Mouse (Mus musculus) adrenal gland, adult 8-10 months (tissue): ENCODE measurements around the gene Nkg7. TPM values are rescaled to one million over a fixed set of nuclear protein-coding genes. Genes with fewer than 3 reads are reported as not detected.
"Not testable (repeated sequence)": the region's sequence is repeated elsewhere in the genome, so short reads cannot be mapped to it uniquely, and the experiment has no call there.

Experiments used
- DNase-seq: peaks from one replicate; pipeline ENCODE4 v3.0.0; 2022
- total RNA-seq, 4 experiments: library from RNA; stranded (reverse); gene quantifications; 2 replicates each; pipeline ENCODE4 v1.2.4; 2022

Gene Nkg7
- 1 to 10 TPM in 3 of 4 experiments, under 1 TPM in 1; 0.77 to 1.3 (median 1.1) TPM for total RNA-seq

DNA sequence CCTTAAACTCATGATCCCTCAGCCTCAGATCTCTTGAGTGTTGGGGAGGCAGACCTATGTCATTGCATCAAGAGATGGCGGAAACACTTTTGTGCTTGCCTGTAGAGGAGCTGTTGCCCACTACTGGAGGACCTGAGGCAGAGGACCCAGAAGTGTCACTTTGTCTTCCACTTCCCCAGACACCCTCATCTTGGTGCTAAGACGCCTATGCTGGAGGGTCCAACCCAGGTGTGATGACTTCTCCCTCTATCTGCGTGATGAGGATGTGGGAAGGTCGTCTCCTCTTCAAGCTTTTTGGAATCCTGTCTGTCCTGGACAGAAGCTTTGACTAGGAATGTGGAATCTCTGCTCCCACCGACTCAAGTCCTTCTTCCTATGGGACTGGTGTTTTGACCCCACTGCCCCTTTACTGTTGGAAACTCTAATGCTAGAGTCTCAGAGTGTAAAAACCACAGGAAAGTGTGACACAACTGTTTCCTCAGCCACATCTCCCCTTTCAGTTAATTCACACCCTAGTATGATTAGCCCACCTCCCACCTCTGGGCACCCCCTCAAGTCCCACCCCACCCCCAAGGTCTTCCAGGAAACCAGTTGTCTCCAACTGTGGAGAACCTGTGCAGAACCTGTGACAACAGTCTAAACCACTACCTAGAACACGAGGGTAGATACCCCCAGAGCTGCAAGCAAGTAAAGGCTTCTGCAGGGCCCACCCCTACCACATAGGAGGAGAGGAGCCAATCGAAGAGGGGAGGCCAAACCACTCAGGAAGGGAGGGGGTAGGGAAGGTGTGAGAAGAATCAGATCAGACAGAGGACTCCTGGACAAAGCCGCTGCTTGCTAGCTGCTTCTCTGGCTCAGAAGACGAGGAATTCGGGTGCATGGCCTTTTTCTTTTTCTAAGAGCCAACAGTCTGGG is at the start of gene Nkg7:
Nkg7 (plus strand) TSS at position 733 of the 915 bp plus-strand sequence.
- no peak for DNase-seq

DNA sequence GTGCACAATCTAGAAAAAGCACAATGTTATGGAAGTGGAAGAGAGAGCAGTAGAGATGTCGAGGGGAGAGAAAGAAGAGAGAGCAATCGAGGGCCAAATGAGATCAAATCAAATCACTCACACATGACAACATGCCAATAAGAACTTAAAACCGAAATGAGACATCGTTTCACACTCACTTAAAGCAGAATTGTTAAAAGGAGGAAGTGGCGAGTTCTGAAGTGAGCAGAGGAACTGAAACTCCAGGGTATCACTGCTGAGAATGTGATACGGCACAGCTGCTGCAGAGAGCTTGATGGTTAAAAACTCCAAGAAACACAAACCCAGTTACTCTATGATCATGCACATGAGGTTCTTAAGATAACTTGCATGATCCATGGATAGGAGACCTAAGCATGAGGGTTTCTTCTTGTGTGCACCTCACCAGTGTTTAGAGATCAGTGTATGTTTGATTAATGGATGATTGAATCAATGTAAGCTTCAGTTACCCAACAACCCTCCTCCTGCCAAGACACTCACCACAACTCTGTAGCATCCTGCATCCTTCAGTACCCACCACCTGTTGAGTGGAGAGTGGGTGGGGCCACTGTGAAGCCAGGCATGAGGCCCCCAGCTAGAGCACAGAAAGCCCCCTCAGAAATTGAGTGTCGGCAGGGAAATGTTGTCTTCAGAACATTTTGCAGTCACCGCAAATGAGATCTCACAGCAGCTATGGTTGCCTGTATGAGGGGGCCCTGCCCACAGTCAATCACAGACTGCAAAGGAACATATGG is 44.3 kb upstream of the Nkg7 start:
- no peak for DNase-seq

DNA sequence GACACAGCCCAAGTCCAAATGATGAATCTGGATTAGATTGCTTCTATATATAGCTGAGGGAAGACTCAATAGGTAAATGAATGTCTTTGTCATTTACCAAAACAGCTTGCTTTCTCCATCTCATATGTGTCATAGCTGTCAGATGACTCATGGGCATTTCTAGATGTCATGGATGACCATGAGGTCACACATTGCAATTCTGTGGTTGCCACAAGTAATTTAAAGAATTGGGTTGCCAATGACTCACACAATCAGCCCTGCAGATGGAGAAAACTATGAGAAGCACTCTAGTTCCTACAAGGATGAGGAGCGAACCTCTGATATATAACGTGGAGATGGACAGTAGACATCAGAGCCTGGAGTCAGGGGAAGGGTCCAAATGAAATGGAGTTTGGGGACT is 37.4 kb upstream of the Nkg7 start:
- DNase-seq = no peak

DNA sequence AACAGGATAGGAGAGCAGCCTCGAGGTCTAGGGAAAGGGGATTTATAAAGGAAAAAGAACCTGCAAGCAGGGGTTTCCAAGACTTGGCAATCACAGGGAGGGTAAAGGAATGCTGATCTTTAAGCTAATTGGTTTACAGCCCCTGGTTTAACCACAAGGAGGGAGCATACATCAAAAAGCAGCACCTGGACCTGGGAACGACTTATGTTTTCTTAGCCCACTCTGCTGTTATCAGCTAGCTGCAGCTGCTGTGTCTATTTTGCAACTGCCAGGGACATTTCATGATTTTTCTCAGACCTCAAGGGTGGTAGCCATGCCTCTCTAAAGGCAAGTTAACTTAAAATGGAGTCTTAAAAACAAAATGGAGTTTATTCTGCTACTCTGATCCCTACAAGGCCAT is 34.2 kb upstream of the Nkg7 start:
- no peak for DNase-seq

DNA sequence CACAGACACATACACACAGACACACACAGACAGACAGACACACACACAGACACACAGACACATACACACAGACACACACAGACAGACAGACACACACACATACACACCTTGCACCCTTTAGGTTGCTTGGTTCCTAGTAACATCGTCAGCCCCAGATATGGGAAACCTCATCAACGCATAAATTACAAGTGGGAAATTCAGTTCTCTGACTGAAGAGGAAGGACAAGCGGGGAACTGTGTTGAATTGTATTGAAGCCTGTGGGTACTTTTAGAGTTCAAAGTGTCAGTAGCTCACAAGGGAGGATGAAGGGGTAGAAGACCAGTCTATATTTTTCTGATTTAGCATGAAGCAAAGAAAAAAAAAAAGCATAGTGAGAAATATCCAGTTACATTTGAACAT is 29.3 kb upstream of the Nkg7 start:
- no peak for DNase-seq

DNA sequence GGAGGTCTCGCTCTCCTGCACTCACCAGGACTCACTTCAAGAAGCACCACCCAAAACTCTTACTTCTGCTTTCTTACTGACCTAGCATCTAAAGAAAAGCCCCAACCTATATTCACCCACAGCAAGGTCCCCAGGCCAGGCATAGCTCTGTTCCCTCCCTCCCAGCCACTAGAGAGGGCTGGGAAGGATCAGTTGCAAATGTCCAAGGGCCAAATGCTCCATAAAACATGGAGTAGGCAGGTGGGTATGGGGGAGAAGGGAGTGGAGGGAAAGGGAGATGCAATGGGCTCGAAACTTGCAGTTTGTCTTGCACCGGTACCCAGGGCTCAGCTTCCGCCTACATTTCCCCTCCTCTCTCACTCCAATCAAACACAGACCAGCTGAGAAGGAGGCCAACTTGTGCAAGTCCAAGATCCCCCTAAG is 28.7 kb upstream of the Nkg7 start, which contains the start of gene Siglecg:
Siglecg (plus strand) TSS at position 74 of the 423 bp plus-strand sequence.
- DNase-seq = no peak

DNA sequence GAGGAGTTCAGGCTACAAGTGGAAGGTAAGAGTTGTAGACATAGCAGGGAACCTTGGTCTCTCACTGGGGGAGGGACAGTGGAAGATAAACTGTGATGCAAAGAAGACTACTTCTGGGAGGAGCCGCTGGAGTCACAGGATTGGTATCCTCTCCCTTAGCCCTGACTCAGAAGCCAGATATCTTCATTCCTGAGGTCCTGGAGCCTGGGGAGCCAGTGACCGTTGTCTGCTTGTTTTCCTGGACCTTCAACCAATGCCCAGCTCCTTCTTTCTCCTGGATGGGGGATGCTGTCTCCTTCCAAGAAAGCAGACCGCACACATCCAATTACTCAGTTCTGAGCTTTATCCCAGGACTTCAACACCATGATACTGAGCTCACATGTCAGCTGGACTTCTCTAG is 27.8 kb upstream of the Nkg7 start:
- DNase-seq = no peak

DNA sequence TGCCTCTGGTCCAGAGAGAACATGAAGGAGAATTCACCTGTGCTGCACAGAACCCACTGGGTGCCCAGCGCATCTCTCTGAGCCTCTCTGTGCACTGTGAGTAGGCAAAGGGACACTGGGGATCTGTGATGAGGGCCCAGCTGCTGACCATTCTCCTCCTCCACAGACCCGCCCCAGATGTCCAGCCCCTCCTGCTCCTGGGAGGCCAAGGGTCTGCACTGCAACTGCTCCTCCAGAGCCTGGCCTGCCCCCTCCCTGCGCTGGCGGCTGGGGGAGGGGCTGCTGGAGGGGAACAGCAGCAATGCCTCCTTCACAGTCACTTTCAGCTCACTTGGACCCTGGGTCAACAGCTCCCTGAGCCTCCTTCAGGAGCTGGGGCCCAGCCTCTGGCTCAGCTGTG is 25.1 kb upstream of the Nkg7 start:
- DNase-seq = not testable (repeated sequence)

DNA sequence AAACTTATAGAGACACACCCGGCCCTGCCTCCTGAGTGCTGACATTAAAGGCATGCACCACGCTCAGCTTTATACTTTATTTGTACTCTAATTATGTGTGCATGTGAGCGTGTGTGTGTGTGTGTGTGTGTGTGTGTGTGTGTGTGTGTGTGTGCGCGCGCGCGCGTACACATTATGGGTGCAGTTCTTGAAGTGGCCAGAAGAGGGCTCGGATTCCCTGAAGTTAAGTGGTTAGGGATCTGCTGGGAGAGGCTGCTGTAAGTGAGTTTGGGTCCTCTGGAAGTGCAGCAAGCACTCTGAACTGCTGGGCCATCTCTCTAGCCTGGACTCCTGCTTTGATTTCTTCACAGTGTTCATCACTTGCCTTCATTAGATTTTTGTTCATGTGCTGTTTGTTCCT is 19.6 kb upstream of the Nkg7 start:
- DNase-seq = no peak

DNA sequence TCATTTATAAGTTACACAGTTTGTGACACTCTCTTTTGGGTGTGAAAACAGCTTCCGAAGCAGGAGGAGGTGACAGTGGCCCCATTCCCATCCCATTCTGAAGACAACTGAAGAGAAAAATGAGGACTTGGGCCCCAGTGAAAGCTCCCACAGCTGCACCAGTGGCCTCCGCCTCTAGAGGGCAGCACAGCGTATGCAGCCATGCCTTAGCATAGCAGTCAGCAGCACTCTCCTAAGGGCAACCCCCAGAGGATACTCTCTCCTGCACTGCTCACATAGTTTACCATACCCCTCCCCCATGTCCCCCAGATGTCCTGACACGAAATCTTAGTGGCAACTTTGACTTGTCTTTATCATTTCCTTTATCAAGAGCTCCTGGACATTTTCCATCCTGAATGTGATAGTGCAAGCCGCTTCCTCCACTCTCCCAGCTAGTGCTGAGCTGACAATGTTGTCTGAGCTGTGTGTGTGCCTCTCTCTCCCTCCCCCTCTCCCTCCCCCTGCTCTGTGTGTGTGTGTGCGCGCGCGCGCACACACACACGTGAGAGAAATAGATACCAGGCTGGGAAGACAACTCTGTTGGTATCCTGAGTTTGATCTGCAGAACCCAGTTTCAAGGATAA is 13.8 kb upstream of the Nkg7 start:
- peak; percentile 67 for DNase-seq

DNA sequence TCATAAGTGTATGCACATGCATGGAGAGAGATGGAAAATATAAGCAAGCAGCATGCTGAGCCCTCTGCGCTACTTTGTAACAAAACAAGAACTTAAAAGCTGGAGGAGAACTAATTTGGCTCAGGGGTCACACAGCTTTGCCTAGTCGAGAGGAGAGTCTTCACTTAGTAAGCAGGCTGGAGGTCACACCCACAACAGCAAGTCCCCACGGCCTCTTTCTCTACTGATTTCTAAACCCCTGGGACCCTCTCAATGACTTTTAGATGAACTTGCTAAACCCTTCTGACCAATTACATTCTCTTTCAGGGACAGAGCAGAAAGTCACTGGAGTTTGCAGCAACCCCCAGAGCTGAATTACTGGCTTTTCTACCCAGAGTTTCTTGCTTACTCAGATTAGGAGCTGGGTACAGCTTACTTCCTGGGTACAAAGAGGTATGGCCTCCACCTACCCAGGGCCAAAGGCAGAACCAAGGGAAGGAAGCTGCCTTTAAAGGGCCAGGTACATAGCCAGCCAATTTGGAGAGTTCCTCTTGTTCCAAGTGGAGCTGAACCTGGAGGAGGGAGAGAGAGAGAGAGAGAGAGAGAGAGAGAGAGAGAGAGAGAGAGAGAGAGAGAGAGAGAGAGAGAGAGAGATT is 12.8 kb upstream of the Nkg7 start:
- DNase-seq = no peak

DNA sequence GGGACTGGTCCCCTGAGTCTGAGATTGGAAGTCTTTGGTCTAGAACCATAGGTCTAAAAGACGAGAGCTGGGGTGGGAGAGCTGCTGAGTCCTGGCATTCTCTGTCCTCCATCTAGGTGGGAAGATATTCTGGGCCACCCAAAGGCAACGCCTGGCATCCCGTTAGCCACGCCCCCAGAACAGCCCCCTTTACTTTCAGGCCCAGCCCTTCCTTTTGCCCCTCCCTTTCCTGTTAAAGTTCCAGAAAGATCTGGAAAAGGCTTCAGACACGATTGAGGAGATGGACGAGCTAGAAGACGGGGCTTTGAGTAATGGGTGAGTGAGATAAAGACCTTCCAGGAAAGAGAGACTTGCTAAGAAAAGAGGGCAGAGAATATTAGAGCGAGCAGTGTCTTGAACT is 9.5 kb upstream of the Nkg7 start, which contains the start of gene Lim2:
Lim2 (plus strand) TSS at position 265 of the 400 bp plus-strand sequence.
- no peak for DNase-seq

DNA sequence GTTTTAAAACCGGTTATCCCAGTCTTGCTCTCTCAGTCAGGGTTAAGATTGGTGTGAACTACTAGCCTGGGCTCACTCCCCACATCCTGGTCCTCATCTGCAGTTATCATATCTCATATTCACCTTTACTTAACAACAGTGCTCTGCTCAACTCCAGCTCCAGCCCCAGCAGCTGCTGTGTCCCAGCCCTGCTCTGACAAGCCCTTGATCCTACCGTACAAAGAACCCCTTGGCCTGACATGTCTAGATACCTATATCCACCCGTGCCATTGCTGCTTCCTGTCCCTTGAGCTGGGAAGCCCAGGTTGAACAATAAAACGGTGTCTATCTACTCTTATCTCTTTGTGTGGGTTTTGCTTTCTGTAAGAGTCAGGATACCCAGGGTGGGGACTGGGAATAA is 7.4 kb upstream of the Nkg7 start:
- DNase-seq = no peak

DNA sequence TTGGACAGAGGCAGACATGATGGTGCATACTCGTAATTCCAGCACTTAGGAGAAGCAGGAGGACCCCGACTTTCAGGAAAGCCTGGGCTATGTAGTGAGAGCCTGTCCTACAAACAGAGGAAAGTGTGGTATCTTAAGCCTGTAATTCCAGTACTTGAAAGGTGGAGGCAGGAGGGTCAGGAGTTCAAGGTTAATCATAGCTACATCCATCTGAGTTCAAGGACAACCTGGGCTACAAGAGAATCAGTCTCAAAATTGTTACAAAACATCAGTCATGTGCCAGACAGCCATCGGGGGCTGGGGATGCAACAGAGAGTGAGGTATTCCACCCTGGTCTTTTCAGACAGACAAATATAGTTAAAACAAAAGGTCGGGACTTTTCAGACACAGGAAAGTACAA is 4.0 kb upstream of the Nkg7 start:
- no peak for DNase-seq

DNA sequence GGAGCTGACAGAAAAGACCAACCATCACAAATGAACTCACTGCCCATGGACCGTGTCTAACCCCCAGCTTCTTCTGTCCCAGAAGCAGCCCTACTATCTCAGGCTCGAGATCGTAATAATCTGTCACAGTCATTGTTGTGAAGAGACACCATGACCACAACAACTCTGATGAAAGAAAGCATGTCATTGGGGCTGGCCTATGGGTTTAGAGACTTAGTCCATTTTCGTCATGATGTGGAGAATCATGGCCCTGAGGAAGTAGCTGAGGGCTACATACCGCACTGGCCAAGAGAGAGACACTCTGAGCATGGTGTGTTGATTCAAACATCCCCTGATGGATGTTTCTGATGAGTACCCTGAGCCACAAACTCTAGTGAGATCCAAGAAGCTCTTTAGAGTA is 2.2 kb upstream of the Nkg7 start:
- DNase-seq = no peak

DNA sequence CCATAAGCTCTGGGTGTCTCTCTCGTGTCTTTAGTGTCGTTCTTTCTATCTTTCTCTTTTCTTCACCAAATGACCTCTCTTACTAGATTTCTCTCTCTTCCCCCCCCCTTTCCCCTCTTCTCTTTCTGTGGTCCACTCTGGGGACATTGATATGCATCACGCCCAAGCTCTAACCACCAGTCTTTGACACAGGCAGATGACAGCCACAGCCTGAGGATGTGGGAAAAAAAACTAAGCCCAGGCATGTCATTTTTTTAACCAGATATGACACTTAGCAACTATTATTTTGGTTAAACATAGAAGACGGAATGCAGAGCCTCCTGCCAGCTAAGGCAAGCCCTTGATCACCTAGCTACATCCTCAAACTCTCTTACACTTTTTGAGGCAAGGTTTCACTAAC is 1.7 kb downstream of the Nkg7 start:
- no peak for DNase-seq

DNA sequence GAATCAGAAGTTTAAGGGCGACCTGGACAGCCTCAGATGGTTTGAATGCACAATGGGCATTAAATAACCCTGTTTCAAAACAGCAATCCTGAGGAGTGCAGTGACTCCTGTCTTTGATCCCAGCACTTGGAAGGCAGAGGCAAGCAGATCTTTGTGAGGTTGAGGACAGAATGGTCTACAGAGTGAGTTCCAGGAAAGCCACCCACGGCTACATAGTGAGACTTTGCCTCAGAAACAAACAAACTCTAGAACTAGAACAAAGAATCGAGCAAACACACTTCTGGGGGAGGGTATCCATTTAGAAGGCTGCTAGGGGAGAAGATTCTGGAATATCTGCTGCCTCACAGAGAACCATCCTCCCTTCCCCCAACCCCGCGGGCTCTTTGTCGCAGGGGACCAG is 3.6 kb downstream of the Nkg7 start, which contains the start of gene Cldnd2:
Cldnd2 (plus strand) TSS at position 301 of the 400 bp plus-strand sequence.
- no peak for DNase-seq

DNA sequence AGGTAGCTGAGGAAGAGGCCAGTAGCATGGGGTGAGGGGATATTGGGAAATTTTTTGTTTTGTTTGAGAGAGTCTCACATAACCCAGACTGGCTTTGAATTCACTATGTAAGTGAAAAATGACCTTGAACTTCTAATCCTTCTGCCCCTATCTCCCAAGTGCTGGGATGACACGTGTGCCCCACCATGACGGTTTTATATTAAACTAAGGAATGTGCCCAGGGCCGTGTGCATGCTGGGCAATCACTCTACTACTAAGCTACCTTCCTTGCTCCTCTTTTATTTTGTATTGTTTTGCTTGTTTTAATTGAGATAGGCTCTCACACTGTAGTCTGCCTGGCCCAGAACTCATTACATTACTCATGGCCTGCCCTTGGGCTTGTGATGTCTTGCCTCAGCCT is 4.2 kb downstream of the Nkg7 start:
- DNase-seq = no peak

DNA sequence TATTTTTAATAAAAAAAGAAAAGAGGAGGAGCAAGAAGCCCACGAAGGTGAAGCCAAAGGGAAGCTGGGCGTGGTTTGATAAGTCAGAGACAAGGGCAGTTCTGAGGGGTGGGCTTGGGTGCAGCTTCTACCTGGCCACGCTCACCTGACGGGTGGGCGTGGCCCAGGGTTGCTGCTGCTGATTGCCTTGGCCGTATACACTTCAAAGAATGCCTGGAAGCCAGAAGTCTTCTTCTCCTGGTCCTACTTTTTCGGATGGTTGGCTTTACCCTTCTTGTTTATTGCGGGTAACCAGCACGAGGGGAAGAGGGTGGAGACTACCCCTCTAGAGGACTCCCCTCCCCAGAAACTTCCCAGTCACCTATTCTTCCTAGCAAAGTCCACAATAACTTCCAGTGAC is 5.8 kb downstream of the Nkg7 start:
- no peak for DNase-seq

DNA sequence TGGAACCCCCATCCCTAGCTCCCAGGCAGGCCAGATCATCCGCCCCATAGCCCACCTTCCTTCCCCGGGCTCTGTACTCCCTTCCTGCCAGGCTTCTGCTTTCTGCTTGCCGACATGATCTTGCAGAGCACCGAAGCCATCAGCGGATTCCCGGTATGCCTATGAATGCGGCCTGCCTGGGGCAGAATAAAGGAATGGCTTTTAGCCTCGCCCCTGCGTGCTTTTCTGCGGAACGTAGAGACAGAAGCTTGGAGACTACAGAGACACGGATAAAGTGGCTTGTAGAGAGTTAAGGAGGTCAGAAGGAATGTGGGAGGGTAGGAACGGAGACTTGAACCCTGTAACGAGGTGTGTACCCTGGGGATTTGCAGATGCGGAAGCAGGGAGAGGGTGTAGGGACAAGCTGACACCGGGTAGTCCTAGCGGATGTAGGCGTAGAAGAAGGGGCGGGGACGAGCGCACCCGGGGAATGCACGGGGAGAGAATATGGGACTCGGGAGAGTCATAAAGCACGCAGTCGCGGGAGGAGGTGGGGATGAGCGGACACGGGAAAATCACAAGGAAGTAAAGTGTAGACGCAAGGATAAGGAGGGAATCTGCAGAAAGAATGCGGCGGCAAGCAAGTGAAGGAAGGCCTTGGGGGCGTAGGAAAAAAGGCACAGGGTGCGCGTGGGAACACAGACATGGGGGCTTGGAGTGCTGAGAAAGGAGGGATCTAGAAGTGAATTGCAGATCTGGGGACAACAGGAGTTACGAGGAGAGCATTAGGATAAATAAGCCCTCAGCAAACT is 6.4 kb downstream of the Nkg7 start:
- peak; percentile 84 for DNase-seq

DNA sequence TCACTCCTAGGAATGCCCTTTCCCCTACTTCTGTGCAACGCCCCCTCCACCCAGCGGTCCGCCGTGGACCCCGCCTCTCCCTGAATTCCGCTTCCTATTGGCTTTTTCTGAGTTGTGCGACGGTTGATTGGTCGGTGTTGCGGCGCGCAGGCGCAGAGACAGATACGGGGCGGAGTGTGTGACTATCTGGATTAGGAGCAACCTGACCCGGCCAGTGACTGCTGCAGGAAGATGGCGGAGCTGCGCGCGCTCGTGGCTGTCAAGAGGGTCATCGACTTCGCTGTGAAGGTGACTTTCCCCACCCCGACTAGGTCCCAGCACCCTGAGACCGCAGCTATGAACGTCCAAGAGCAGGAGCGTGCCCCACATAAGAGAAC is 7.0 kb downstream of the Nkg7 start, which contains the start of the genes Etfb and Gm45233:
Etfb (plus strand) TSS at position 167 of the 377 bp plus-strand sequence.
Gm45233 (plus strand) TSS at position 212 of the 377 bp plus-strand sequence.
- DNase-seq = peak; percentile 97
